Mouse (Mus musculus): Measurements from ENCODE around the gene Gm5868. TPM values are rescaled to one million over a fixed set of nuclear protein-coding genes. Genes with fewer than 3 reads are reported as not detected.

Gm5868 gene
- total RNA-seq, 2 experiments from 2014 or later: not detected

DNA sequence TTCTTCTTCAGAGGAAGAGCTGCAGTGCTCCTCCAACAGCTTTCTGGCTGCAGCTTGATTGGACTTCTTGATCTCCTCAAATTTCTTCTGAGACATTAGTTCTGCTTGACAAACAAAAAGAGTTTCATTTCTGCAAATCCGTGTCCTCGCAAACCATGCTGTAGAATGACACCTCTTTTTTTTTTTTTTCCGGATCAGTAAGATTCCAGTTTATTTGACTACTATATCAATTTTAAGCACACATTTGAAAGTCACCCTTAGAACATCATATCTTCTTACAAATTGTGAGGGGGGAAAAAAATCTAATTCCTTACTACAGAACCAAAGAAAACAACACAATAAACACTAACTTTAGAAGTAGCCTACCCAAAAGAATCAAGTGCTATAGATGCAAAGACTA, 31.1 kb downstream of the Gm5868 start:
- intact Hi-C loops (cut with DNase I): no loop called here
- no peak for DNase-seq

DNA sequence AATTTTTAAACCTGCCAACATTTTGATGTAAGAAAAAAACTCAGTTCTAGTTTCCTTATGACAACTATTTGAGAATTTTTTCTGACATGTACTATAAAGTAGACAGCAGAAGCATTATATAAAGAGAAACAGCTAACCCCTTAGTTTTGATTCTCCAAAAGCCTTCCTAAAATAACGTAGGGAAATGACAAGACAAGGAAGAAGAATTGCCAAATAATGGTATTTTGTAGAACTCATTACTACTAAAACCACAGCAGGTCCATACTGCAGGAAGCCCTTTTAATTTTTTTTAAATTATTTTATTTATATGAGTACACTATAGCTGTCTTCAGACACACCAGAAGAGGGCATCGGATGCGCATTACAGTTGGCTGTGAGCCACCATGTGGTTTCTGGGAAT, 36.1 kb downstream of the Gm5868 start:
- DNase-seq: no peak
- intact Hi-C loops (cut with DNase I): no loop called here

Other genes starting within 250 kb of the Gm5868 start
- gene Corin, start 83.1 kb downstream of the Gm5868 start, total RNA-seq (2021): 10 to 100 TPM; 69.0 to 98.5 TPM
- 1 to 10 TPM; 9.4 to 9.7 TPM for gene Nfxl1, start 27.9 kb downstream of the Gm5868 start, total RNA-seq (2021)
- not detected for gene Zar1, start 6.3 kb downstream of the Gm5868 start, total RNA-seq (2021)
- not detected for gene Cnga1, start 56.7 kb upstream of the Gm5868 start, total RNA-seq (2021)
- not detected for gene Nipal1, start 60.2 kb upstream of the Gm5868 start, total RNA-seq (2021)
- gene Txk, start 165.2 kb upstream of the Gm5868 start, total RNA-seq (2021): under 1 TPM; 0.22 to 0.34 TPM